ENCODE assay signal across 8 mouse cellular contexts in genomic region chr7:71411293-71412011, GRCm38 (mm10).
A peak's percentile ranks its signal among the peaks of the same experiment; 100 is the strongest.
DNase-seq lines count a peak whose midpoint lies in the region; ATAC-seq and TF ChIP-seq lines count a peak whose summit lies in the region.

No protein-coding gene starts in this region.

- peak overlapping the region; percentile 40 for H3K4me3 ChIP-seq in embryonic facial prominence, embryonic 14.5 days (ENCODE audit: low read depth, low read length)

- intact Hi-C loops in heart, postnatal 25 days (cut with DNase I): loop anchor here (1.0 to 10.0 kb wide), 6 partner anchors 166 to 1919 kb away; no protein-coding TSS in a partner anchor

- H3K4me1 ChIP-seq in embryonic facial prominence, embryonic 14.5 days (ENCODE audit: control insufficient read depth, insufficient read depth, low read length): peaks cover 7% of the 10 kb centered on the region; the same call in 1 of the 2 replicates

- H3K9me3 ChIP-seq in embryonic facial prominence, embryonic 14.5 days (ENCODE audit: control insufficient read depth, low read length): no peaks in the 10 kb centered on the region

- no peaks in the 10 kb centered on the region for H3K36me3 ChIP-seq in embryonic facial prominence, embryonic 14.5 days (ENCODE audit: control insufficient read depth, insufficient read depth, low read length)

- H3K27ac ChIP-seq in embryonic facial prominence, embryonic 14.5 days (replicated peaks; ENCODE audit: low read depth, low read length): peak overlapping the region; percentile 75

- no peak for TF ChIP-seq CTCF in brain, embryonic 14.5 days (IDR thresholded peaks at IDR 0.05; ENCODE audit: borderline replicate concordance, extremely low read depth, insufficient read depth, insufficient read length)

- H3K9ac ChIP-seq in embryonic facial prominence, embryonic 14.5 days (ENCODE audit: low read depth, low read length): peak overlapping the region; percentile 48

- peak overlapping the region; percentile 67 for H3K4me2 ChIP-seq in embryonic facial prominence, embryonic 14.5 days (ENCODE audit: low read depth, low read length)

- DNase-seq in brain, embryonic 14.5 days (ENCODE audit: low read depth): peak; percentile 64
- DNase-seq in embryonic facial prominence, embryonic 14.5 days (ENCODE audit: low spot score): peak; percentile 84
- peak; percentile 31 for DNase-seq in heart, postnatal 25 days (ENCODE audit: low spot score)
- peak; percentile 55 to 75 for DNase-seq in kidney, postnatal 4 days
- DNase-seq in mesoderm, embryonic 11.5 days (ENCODE audit: low read depth, low spot score): peak; percentile 53
- no peak for DNase-seq in spleen, adult 18-20 months

- H3K27me3 ChIP-seq in embryonic facial prominence, embryonic 14.5 days (replicated peaks; ENCODE audit: control insufficient read depth, insufficient read depth, low read length): peaks cover 12% of the 10 kb centered on the region; the same call in 1 of the 2 replicates

- WGBS in embryonic facial prominence, embryonic 14.5 days: 6% methylated on average over 14 of the region's 14 CpGs

- peak; percentile 80 for ATAC-seq in embryonic facial prominence, embryonic 14.5 days (ENCODE audit: low read depth)
- no peak for ATAC-seq in monocyte, adult 5-6 weeks (replicated peaks; ENCODE audit: insufficient number of reproducible peaks, low FRiP score, low TSS enrichment, poor library complexity, severe bottlenecking)
- ATAC-seq in CD4-positive, CD25-positive, alpha-beta regulatory T cell, adult 4 months: no peak

- TF ChIP-seq POLR2A in brain, embryonic 14.5 days (IDR thresholded peaks at IDR 0.05; ENCODE audit: borderline replicate concordance, extremely low read depth, insufficient read depth, insufficient read length, poor library complexity, severe bottlenecking): no peak

Comparison
In these comparisons a context has a peak if more than half of its experiments do, and no peak if none do; other contexts are left out.
1. DNase-seq: peak in brain, embryonic 14.5 days (single experiment), embryonic facial prominence, embryonic 14.5 days (single experiment), heart, postnatal 25 days (single experiment), kidney, postnatal 4 days (2 of 2) and mesoderm, embryonic 11.5 days (single experiment); none in spleen, adult 18-20 months (0 of 2).